Mouse (Mus musculus) adrenal gland, adult 18-20 months (tissue): ENCODE measurements around the gene Per2. TPM values are rescaled to one million over a fixed set of nuclear protein-coding genes. Genes with fewer than 3 reads are reported as not detected.

ENCODE experiments used
- DNase-seq, 2 experiments: peaks; one replicate each; pipeline ENCODE4 v3.0.0; 2021 to 2022; ENCODE audit warnings: low spot score in 2 of 2
- total RNA-seq, 2 experiments: library from RNA; stranded (reverse); gene quantifications; 1 replicate in 1 of 2; 2 replicates in 1 of 2; pipeline ENCODE4 v1.2.3; 2021

The Per2 gene
- total RNA-seq, 2 experiments from 2014 or later = 46.7 to 66.6 TPM

- DNase-seq = peak; percentile 70 to 72
These were observed 22.6 kb downstream of the Per2 start for GRCm38 (mm10) chr1:91436380-91437082.

GRCm38 (mm10) chr1:91435606-91436130 lies 23.5 kb downstream of the Per2 start:
- no peak for DNase-seq

- DNase-seq = no peak
These were observed 24.2 kb downstream of the Per2 start for GRCm38 (mm10) chr1:91434905-91435304.

GRCm38 (mm10) chr1:91430761-91431160 lies 28.4 kb downstream of the Per2 start:
- no peak for DNase-seq

- no peak for DNase-seq
These were observed 29.9 kb downstream of the Per2 start for GRCm38 (mm10) chr1:91429212-91429611.

GRCm38 (mm10) chr1:91428614-91429013 lies 30.5 kb downstream of the Per2 start:
- peak; percentile 88 to 89 for DNase-seq

- DNase-seq = no peak
These were observed 32.7 kb downstream of the Per2 start for GRCm38 (mm10) chr1:91426397-91426796.

- no peak for DNase-seq
These were observed 38.5 kb downstream of the Per2 start for GRCm38 (mm10) chr1:91420601-91421065.

GRCm38 (mm10) chr1:91419862-91420600 lies 39.1 kb downstream of the Per2 start:
- DNase-seq = peak in 1 of 2 experiments; percentile 60

GRCm38 (mm10) chr1:91417991-91418390 lies 41.1 kb downstream of the Per2 start:
- no peak for DNase-seq

- no peak for DNase-seq
These were observed 43.8 kb downstream of the Per2 start for GRCm38 (mm10) chr1:91415311-91415710.

GRCm38 (mm10) chr1:91414903-91415302 lies 44.2 kb downstream of the Per2 start:
- no peak for DNase-seq

GRCm38 (mm10) chr1:91413898-91414594 lies 45.1 kb downstream of the Per2 start, which contains the start of gene Hes6:
Gene Hes6, minus strand, starts transcription at chr1:91414038.
- DNase-seq = peak; percentile 55 to 60

GRCm38 (mm10) chr1:91413536-91413897 lies 45.6 kb downstream of the Per2 start:
- DNase-seq = no peak

- peak; percentile 85 to 87 for DNase-seq
These were observed 46.1 kb downstream of the Per2 start for GRCm38 (mm10) chr1:91413030-91413506.

- DNase-seq = peak in 1 of 2 experiments; percentile 53
These were observed 46.7 kb downstream of the Per2 start for GRCm38 (mm10) chr1:91412286-91413029.

- DNase-seq = no peak
These were observed 47.4 kb downstream of the Per2 start for GRCm38 (mm10) chr1:91411631-91412285.

- DNase-seq = no peak
These were observed 51.3 kb downstream of the Per2 start for GRCm38 (mm10) chr1:91407819-91408218.

GRCm38 (mm10) chr1:91405406-91406169 lies 53.5 kb downstream of the Per2 start:
- DNase-seq = no peak
